Mouse (Mus musculus): ENCODE results near the gene Abcd4.

Gene Abcd4

GRCm38 (mm10) chr12:84572341-84572720 is 44.9 kb downstream of the Abcd4 start:
- DNase-seq (ENCODE audit: extremely low read depth, low read depth, low spot score): no peak

- DNase-seq (ENCODE audit: extremely low read depth, low read depth, low spot score): no peak
Measured at GRCm38 (mm10) chr12:84571466-84572340, 45.5 kb downstream of the Abcd4 start.

GRCm38 (mm10) chr12:84570694-84571415 is 46.4 kb downstream of the Abcd4 start:
- DNase-seq (ENCODE audit: extremely low read depth, low read depth, low spot score): no peak

- DNase-seq (ENCODE audit: extremely low read depth, low read depth, low spot score): no peak
Measured at GRCm38 (mm10) chr12:84569976-84570693, 47.1 kb downstream of the Abcd4 start.

- no peak for DNase-seq (ENCODE audit: extremely low read depth, low read depth, low spot score)
Measured at GRCm38 (mm10) chr12:84569336-84569970, 47.8 kb downstream of the Abcd4 start, which contains the start of gene Vsx2. Gene Vsx2 (plus strand): TSS chr12:84569762.

- DNase-seq (ENCODE audit: extremely low read depth, low read depth, low spot score): no peak
Measured at GRCm38 (mm10) chr12:84567576-84567975, 49.6 kb downstream of the Abcd4 start.

- no peak for DNase-seq (ENCODE audit: extremely low read depth, low read depth, low spot score)
Measured at GRCm38 (mm10) chr12:84562558-84562957, 54.7 kb downstream of the Abcd4 start.

GRCm38 (mm10) chr12:84555218-84555617 is 62.0 kb downstream of the Abcd4 start:
- DNase-seq (ENCODE audit: extremely low read depth, low read depth, low spot score): no peak

Measured in fat pad, adult 2 months (tissue).